Mouse (Mus musculus): ENCODE results near the gene Gm20721. TPM values are rescaled to one million over a fixed set of nuclear protein-coding genes. Genes with fewer than 3 reads are reported as not detected.

The Gm20721 gene
- total RNA-seq, 2 experiments from 2014 or later: 0.61 TPM; not detected in 1

Other genes starting within 250 kb of the Gm20721 start
- 5.4 and 12.2 TPM in 2 replicates for gene Npepl1, start 236.4 kb downstream of the Gm20721 start, total RNA-seq (2015; ENCODE audit: low replicate concordance)
- 0.76 and 3.5 TPM in 2 replicates for gene Npepl1, start 236.4 kb downstream of the Gm20721 start, total RNA-seq (2017; ENCODE audit: low replicate concordance)
- gene Gnas, start 62.4 kb downstream of the Gm20721 start, total RNA-seq (2015; ENCODE audit: low replicate concordance): 338 and 377 TPM in 2 replicates
- gene Gnas, start 62.4 kb downstream of the Gm20721 start, total RNA-seq (2017; ENCODE audit: low replicate concordance): 196 and 201 TPM in 2 replicates
- gene Nelfcd, start 69.1 kb upstream of the Gm20721 start, total RNA-seq (2015; ENCODE audit: low replicate concordance): 88.0 and 149 TPM in 2 replicates
- 77.8 and 90.2 TPM in 2 replicates for gene Nelfcd, start 69.1 kb upstream of the Gm20721 start, total RNA-seq (2017; ENCODE audit: low replicate concordance)
- 43.2 TPM in 2 replicates for gene Ctsz, start 92.3 kb upstream of the Gm20721 start, total RNA-seq (2015; ENCODE audit: low replicate concordance)
- gene Ctsz, start 92.3 kb upstream of the Gm20721 start, total RNA-seq (2017; ENCODE audit: low replicate concordance): 33.8 and 34.8 TPM in 2 replicates
- 5.4 TPM in 1 of 2 replicates, not detected in the other for gene Tubb1, start 104.0 kb upstream of the Gm20721 start, total RNA-seq (2015; ENCODE audit: low replicate concordance)
- 2.0 and 2.3 TPM in 2 replicates for gene Tubb1, start 104.0 kb upstream of the Gm20721 start, total RNA-seq (2017; ENCODE audit: low replicate concordance)
- gene Atp5e, start 117.4 kb upstream of the Gm20721 start, total RNA-seq (2015; ENCODE audit: low replicate concordance): 201 and 204 TPM in 2 replicates
- gene Atp5e, start 117.4 kb upstream of the Gm20721 start, total RNA-seq (2017; ENCODE audit: low replicate concordance): 130 and 183 TPM in 2 replicates
- 43.6 and 51.5 TPM in 2 replicates for gene Prelid3b, start 126.4 kb upstream of the Gm20721 start, total RNA-seq (2015; ENCODE audit: low replicate concordance)
- 86.8 and 131 TPM in 2 replicates for gene Prelid3b, start 126.4 kb upstream of the Gm20721 start, total RNA-seq (2017; ENCODE audit: low replicate concordance)